Mouse (Mus musculus) embryonic fibroblast, embryonic 13.5 days (primary cell): Measurements from ENCODE around the gene Mcrip2.

ENCODE experiments used
- CTCF ChIP-seq: IDR thresholded peaks from 2 replicates; pipeline ENCODE4 v1.5.1; 2011; ENCODE audit warnings: mild to moderate bottlenecking, control low read depth, low read length, moderate library complexity, borderline replicate concordance; ENCODE audit not compliant: insufficient read depth
- POLR2A ChIP-seq: IDR thresholded peaks from 2 replicates; pipeline ENCODE4 v1.6.1; 2011; ENCODE audit warnings: low read depth, mild to moderate bottlenecking, control low read depth, low read length, moderate library complexity

GRCm38 (mm10) chr17:25907640-25908039 is 39.1 kb upstream of the Mcrip2 start:
- no peak for TF ChIP-seq POLR2A
- no peak for TF ChIP-seq CTCF
